Comparison of ENCODE assay signal across 29 mouse cellular contexts in the genomic region with DNA sequence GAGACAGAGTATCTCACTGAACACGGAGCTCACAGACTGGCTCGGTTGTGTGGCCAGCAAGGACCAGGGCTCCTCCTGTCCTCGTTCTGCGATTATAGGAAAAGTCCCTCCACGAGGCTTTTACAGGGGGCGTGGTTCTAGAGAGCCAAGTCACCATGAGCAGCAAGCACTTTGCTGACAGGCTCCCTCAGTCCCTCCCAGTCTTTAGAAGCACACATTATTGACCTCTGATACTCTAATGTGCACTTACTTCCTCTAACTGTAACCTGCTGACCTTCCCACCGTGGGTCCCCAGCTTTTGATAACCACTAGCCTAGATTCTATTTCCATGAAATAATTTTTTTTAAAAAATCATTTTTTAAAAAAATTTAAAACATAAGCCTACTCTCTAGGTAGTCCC. TPM values are rescaled to one million over a fixed set of nuclear protein-coding genes. Genes with fewer than 3 reads are reported as not detected.
"Had no signal": no experiment of that assay in that cellular context is flagged by ENCODE, and none has a peak within 500 bp of the region (broad histone marks: within the 10 kb centered on the region; RNA-seq: fewer than 3 reads in every experiment).

No protein-coding gene starts in this region.

- H3K36me3 ChIP-seq: heart, embryonic 12.5 days; hindbrain, embryonic 10.5 days; hindbrain, embryonic 12.5 days; kidney, embryonic 15.5 days; limb, embryonic 13.5 days; limb, embryonic 15.5 days had no signal

- DNase-seq: gastrocnemius, adult 2 months; gastrocnemius, postnatal 10 days; gastrocnemius, postnatal 25 days; heart, adult 2 months; heart, postnatal 10 days; heart, postnatal 4 days; kidney, adult 11 months; kidney, adult 2 months; kidney, adult 9 months; kidney, postnatal 14 days; kidney, postnatal 36 days; layer of hippocampus, adult 9-11 months; layer of hippocampus, postnatal 36 days; left cerebral cortex, postnatal 4 days had no signal

- H3K9me3 ChIP-seq: hindbrain, embryonic 10.5 days; hindbrain, embryonic 12.5 days; kidney, embryonic 15.5 days; limb, embryonic 13.5 days; limb, embryonic 15.5 days had no signal

- H3K9ac ChIP-seq: heart, embryonic 12.5 days; hindbrain, embryonic 12.5 days; hindbrain, embryonic 14.5 days; kidney, embryonic 15.5 days; limb, embryonic 13.5 days; limb, embryonic 15.5 days had no signal

- H3K4me2 ChIP-seq: heart, embryonic 12.5 days; hindbrain, embryonic 12.5 days; hindbrain, embryonic 14.5 days; kidney, embryonic 15.5 days; limb, embryonic 13.5 days; limb, embryonic 15.5 days had no signal

- H3K4me1 ChIP-seq: heart, embryonic 12.5 days; hindbrain, embryonic 10.5 days; hindbrain, embryonic 12.5 days; limb, embryonic 13.5 days; limb, embryonic 15.5 days had no signal

- H3K27me3 ChIP-seq: heart, embryonic 12.5 days; hindbrain, embryonic 12.5 days; kidney, embryonic 15.5 days; limb, embryonic 13.5 days; limb, embryonic 15.5 days had no signal

- H3K4me3 ChIP-seq: gastrocnemius, adult 2 months; heart, adult 2 months; heart, embryonic 12.5 days; hindbrain, embryonic 10.5 days; hindbrain, embryonic 12.5 days; kidney, embryonic 15.5 days; limb, embryonic 13.5 days; limb, embryonic 15.5 days had no signal

- ATAC-seq: hindbrain, embryonic 16.5 days; inflammation-experienced regulatory T-cells, adult 6 months had no signal

- H3K27ac ChIP-seq: gastrocnemius, adult 2 months; heart, adult 2 months; hindbrain, embryonic 10.5 days; hindbrain, embryonic 12.5 days; hindbrain, embryonic 14.5 days; kidney, embryonic 15.5 days; kidney, postnatal 0 days; limb, embryonic 13.5 days; limb, embryonic 15.5 days had no signal

RNA-seq across cellular contexts. Expression of gene Cfap221, which starts 37.1 kb away (rescaled TPM):
- polyA plus RNA-seq: heart, embryonic 12.5 days; heart, embryonic 14.5 days; inflammation-experienced regulatory T-cells, adult 6 months; kidney, adult 2 months; kidney, postnatal 0 days; large intestine, adult 2 months; limb, embryonic 11.5 days; limb, embryonic 15.5 days; liver, adult 2 months had no signal

RNA-seq across cellular contexts. Expression of gene Sctr, which starts 46.8 kb away (rescaled TPM):
- polyA plus RNA-seq: heart, embryonic 16.5 days; inflammation-experienced regulatory T-cells, adult 6 months; limb, embryonic 11.5 days; liver, adult 2 months had no signal
